Mouse (Mus musculus) layer of hippocampus, adult 8-10 months (tissue): ENCODE measurements at regions not wholly inside any gene's neighbourhood (a gene's known extent, or its start where the extent isn't known, plus 50 kb on each side); places are given as distances from the start of the nearest gene placed in this dataset.

ENCODE experiments used
- DNase-seq, 2 experiments: peaks; one replicate each; pipeline ENCODE4 v3.0.0; 2022; ENCODE audit warnings: low spot score in 2 of 2

- DNase-seq = no peak
These were observed 118.4 kb downstream of the Gnat3 start for GRCm38 (mm10) chr5:18080761-18081160.

- DNase-seq = no peak
These were observed 119.9 kb downstream of the Gnat3 start for GRCm38 (mm10) chr5:18082219-18082618.

- no peak for DNase-seq
These were observed 121.4 kb downstream of the Gnat3 start for GRCm38 (mm10) chr5:18083789-18084188.

GRCm38 (mm10) chr5:18085456-18085855 is 123.1 kb downstream of the Gnat3 start:
- DNase-seq = no peak

GRCm38 (mm10) chr5:18087919-18088445 is 125.6 kb downstream of the Gnat3 start:
- DNase-seq = peak; percentile 18 to 20

- DNase-seq = no peak
These were observed 127.6 kb downstream of the Gnat3 start for GRCm38 (mm10) chr5:18089956-18090355.

- DNase-seq = no peak
These were observed 152.7 kb downstream of the Gnat3 start for GRCm38 (mm10) chr5:18114905-18115689.

GRCm38 (mm10) chr5:18135794-18136678 is 173.7 kb downstream of the Gnat3 start:
- DNase-seq = no peak

- DNase-seq = peak; percentile 14 to 19
These were observed 175.2 kb downstream of the Gnat3 start for GRCm38 (mm10) chr5:18137450-18138061.

- no peak for DNase-seq
These were observed 189.9 kb downstream of the Gnat3 start for GRCm38 (mm10) chr5:18152241-18152640.

- no peak for DNase-seq
These were observed 191.4 kb downstream of the Gnat3 start for GRCm38 (mm10) chr5:18153703-18154102.

GRCm38 (mm10) chr5:18163515-18163914 is 196.6 kb downstream of the Gnai1 start:
- DNase-seq = no peak

GRCm38 (mm10) chr5:18177810-18178209 is 182.3 kb downstream of the Gnai1 start:
- DNase-seq = no peak

- no peak for DNase-seq
These were observed 148.6 kb downstream of the Gnai1 start for GRCm38 (mm10) chr5:18211395-18212057.
